Mouse (Mus musculus): Measurements from ENCODE around the gene BC028528.
A peak's percentile ranks its signal among the peaks of the same experiment; 100 is the strongest.
"Not testable (repeated sequence)": the region's sequence is repeated elsewhere in the genome, so short reads cannot be mapped to it uniquely, and the experiment has no call there.

Gene BC028528

GRCm38 (mm10) chr3:95872048-95872447, 19.8 kb downstream of the BC028528 start:
- no peak for DNase-seq

GRCm38 (mm10) chr3:95871392-95871867, 20.4 kb downstream of the BC028528 start, which contains the start of gene Mrps21:
Mrps21 (minus strand) TSS chr3:95871519.
- peak; percentile 92 for DNase-seq

- no peak for DNase-seq
Observed at GRCm38 (mm10) chr3:95870976-95871375, 20.8 kb downstream of the BC028528 start.

- DNase-seq: no peak
Observed at GRCm38 (mm10) chr3:95867408-95867807, 24.4 kb downstream of the BC028528 start.

GRCm38 (mm10) chr3:95866071-95866470, 25.7 kb downstream of the BC028528 start:
- peak; percentile 43 for DNase-seq

- no peak for DNase-seq
Observed at GRCm38 (mm10) chr3:95865571-95865970, 26.2 kb downstream of the BC028528 start.

GRCm38 (mm10) chr3:95865050-95865449, 26.8 kb downstream of the BC028528 start:
- no peak for DNase-seq

GRCm38 (mm10) chr3:95863578-95863977, 28.2 kb downstream of the BC028528 start:
- no peak for DNase-seq

- peak; percentile 82 for DNase-seq
Observed at GRCm38 (mm10) chr3:95861796-95862195, 30.0 kb downstream of the BC028528 start.

GRCm38 (mm10) chr3:95861216-95861615, 30.6 kb downstream of the BC028528 start:
- DNase-seq: peak; percentile 34

GRCm38 (mm10) chr3:95860323-95860722, 31.5 kb downstream of the BC028528 start:
- DNase-seq: no peak

- DNase-seq: not testable (repeated sequence)
Observed at GRCm38 (mm10) chr3:95858278-95858677, 33.5 kb downstream of the BC028528 start.

- DNase-seq: not testable (repeated sequence)
Observed at GRCm38 (mm10) chr3:95857050-95857449, 34.8 kb downstream of the BC028528 start.

- DNase-seq: no peak
Observed at GRCm38 (mm10) chr3:95856115-95856514, 35.7 kb downstream of the BC028528 start.

GRCm38 (mm10) chr3:95855502-95856089, 36.2 kb downstream of the BC028528 start, which contains the start of gene Prpf3:
Prpf3 (minus strand) TSS chr3:95855885.
- DNase-seq: peak; percentile 97

GRCm38 (mm10) chr3:95851317-95851716, 40.5 kb downstream of the BC028528 start:
- DNase-seq: no peak

- no peak for DNase-seq
Observed at GRCm38 (mm10) chr3:95850611-95851010, 41.2 kb downstream of the BC028528 start.

GRCm38 (mm10) chr3:95842503-95843214, 49.1 kb downstream of the BC028528 start:
- no peak for DNase-seq

GRCm38 (mm10) chr3:95839250-95839649, 52.6 kb downstream of the BC028528 start:
- DNase-seq: no peak
